Mouse (Mus musculus) olfactory bulb, adult 2 months (tissue): ENCODE results near the gene Baat.

Experiments
- CTCF ChIP-seq: fragments of 200-500 bp; IDR thresholded peaks from 2 replicates; pipeline ENCODE4 v1.5.1; 2012; ENCODE audit warnings: low read depth, mild to moderate bottlenecking, low read length, moderate library complexity; ENCODE audit not compliant: insufficient read depth
- POLR2A ChIP-seq: fragments of 200-500 bp; IDR thresholded peaks from 2 replicates; pipeline ENCODE4 v1.6.1; 2012; ENCODE audit warnings: mild to moderate bottlenecking, low read depth, low read length, moderate library complexity; ENCODE audit not compliant: insufficient read depth

- no peak for TF ChIP-seq POLR2A
- TF ChIP-seq CTCF, result no peak
Observed at GRCm38 (mm10) chr4:49536671-49537070, 30.3 kb upstream of the Baat start.
